25 mouse cellular contexts compared by ENCODE assay signal in the genomic region with DNA sequence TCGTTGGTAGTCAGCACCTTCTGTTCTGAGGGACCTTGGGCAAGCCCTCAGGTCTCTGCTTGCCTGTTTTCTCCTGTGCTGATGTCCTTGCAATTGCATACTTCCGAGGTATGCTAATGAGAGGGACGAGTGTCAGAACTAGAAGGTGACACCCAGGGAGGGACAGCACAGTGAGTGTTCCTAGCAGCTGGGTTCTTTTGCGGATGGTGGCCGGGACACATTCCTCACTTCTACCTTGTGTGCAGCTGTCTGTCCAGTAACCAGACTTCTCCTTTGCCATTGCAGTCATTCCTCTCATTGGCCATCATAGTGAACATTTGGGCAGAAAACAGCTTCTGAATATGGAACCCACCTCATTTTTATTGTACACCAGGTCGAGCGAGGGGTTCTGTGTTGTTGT. TPM values are rescaled to one million over a fixed set of nuclear protein-coding genes. Genes with fewer than 3 reads are reported as not detected.
DNase-seq lines count a peak whose midpoint lies in the region; ATAC-seq lines count a peak whose summit lies in the region.
"Had no signal": no experiment of that assay in that cellular context is flagged by ENCODE, and none has a peak within 500 bp of the region (broad histone marks: within the 10 kb centered on the region; RNA-seq: fewer than 3 reads in every experiment).

No protein-coding gene starts in this region.

- H3K36me3 ChIP-seq in kidney, embryonic 15.5 days = no peaks in the 10 kb centered on the region
- H3K36me3 ChIP-seq in midbrain, embryonic 13.5 days = no peaks in the 10 kb centered on the region
- H3K36me3 ChIP-seq in midbrain, embryonic 11.5 days (ENCODE audit: control insufficient read depth, insufficient read depth, low read length) = no peaks in the 10 kb centered on the region
- H3K36me3 ChIP-seq: embryonic facial prominence, embryonic 15.5 days; forebrain, embryonic 10.5 days; forebrain, embryonic 15.5 days; heart, embryonic 10.5 days; heart, embryonic 15.5 days; hindbrain, embryonic 13.5 days had no signal

- no peaks in the 10 kb centered on the region for H3K9me3 ChIP-seq in kidney, embryonic 15.5 days (replicated peaks)
- H3K9me3 ChIP-seq in midbrain, embryonic 13.5 days = no peaks in the 10 kb centered on the region
- H3K9me3 ChIP-seq in midbrain, embryonic 11.5 days (ENCODE audit: control insufficient read depth, low read length) = no peaks in the 10 kb centered on the region
- H3K9me3 ChIP-seq: embryonic facial prominence, embryonic 15.5 days; forebrain, embryonic 10.5 days; forebrain, embryonic 15.5 days; heart, embryonic 10.5 days; heart, embryonic 15.5 days; hindbrain, embryonic 13.5 days had no signal

- ATAC-seq in kidney, embryonic 15.5 days (replicated peaks; ENCODE audit: low FRiP score) = 0 out of 2 replicates have a peak, but pooled peaks have one; percentile 18
- ATAC-seq in midbrain, embryonic 13.5 days = 0 out of 2 replicates have a peak, but pooled peaks have one; percentile 4
- ATAC-seq in midbrain, embryonic 11.5 days (ENCODE audit: low FRiP score) = no peak
- ATAC-seq: forebrain, embryonic 15.5 days; hindbrain, postnatal 0 days; Patski had no signal

- H3K4me3 ChIP-seq in kidney, embryonic 15.5 days (replicated peaks) = no peak overlapping the region
- H3K4me3 ChIP-seq in midbrain, embryonic 13.5 days (replicated peaks) = no peak overlapping the region
- no peak overlapping the region for H3K4me3 ChIP-seq in midbrain, embryonic 11.5 days (ENCODE audit: low read depth, low read length)
- H3K4me3 ChIP-seq: embryonic facial prominence, embryonic 15.5 days; erythroblast, embryonic 14.5 days; forebrain, embryonic 10.5 days; forebrain, embryonic 15.5 days; heart, embryonic 10.5 days; heart, embryonic 15.5 days; hindbrain, embryonic 13.5 days had no signal

- no peak for DNase-seq in kidney, adult 9 months
- no peak for DNase-seq in midbrain, embryonic 11.5 days (ENCODE audit: low spot score, missing footprints)
- DNase-seq in ZHBTc4 (ENCODE audit: low read depth, low spot score) = peak; percentile 52
- DNase-seq in lung, postnatal 4 days = no peak
- no peak for DNase-seq in c-Kit-positive CD71-positive TER-119-positive erythroid progenitor cells, embryonic 14.5 days (ENCODE audit: low spot score)
- DNase-seq: adrenal gland, adult 2 months; adrenal gland, postnatal 36 days; cerebellum, adult 11 months; cerebellum, adult 8-10 months; cerebellum, postnatal 14 days; embryo, embryonic 11 days; gastrocnemius, postnatal 36 days; heart, adult 18-20 months; heart, postnatal 14 days had no signal

- H3K27ac ChIP-seq in kidney, embryonic 15.5 days = no peak overlapping the region
- no peak overlapping the region for H3K27ac ChIP-seq in midbrain, embryonic 13.5 days
- no peak overlapping the region for H3K27ac ChIP-seq in midbrain, embryonic 11.5 days (ENCODE audit: low read depth, low read length)
- H3K27ac ChIP-seq: embryonic facial prominence, embryonic 15.5 days; forebrain, embryonic 10.5 days; forebrain, embryonic 15.5 days; heart, embryonic 10.5 days; heart, embryonic 15.5 days; hindbrain, embryonic 13.5 days; hindbrain, postnatal 0 days had no signal

- peaks cover 17% of the 10 kb centered on the region; the same call in 1 of the 2 replicates for H3K4me1 ChIP-seq in kidney, embryonic 15.5 days
- no peaks in the 10 kb centered on the region for H3K4me1 ChIP-seq in midbrain, embryonic 13.5 days (replicated peaks)
- no peaks in the 10 kb centered on the region for H3K4me1 ChIP-seq in midbrain, embryonic 11.5 days (ENCODE audit: control insufficient read depth, insufficient read depth, low read length)
- H3K4me1 ChIP-seq: embryonic facial prominence, embryonic 15.5 days; forebrain, embryonic 15.5 days had no signal

- H3K9ac ChIP-seq in kidney, embryonic 15.5 days = no peak overlapping the region
- H3K9ac ChIP-seq in midbrain, embryonic 13.5 days (replicated peaks) = no peak overlapping the region
- H3K9ac ChIP-seq in midbrain, embryonic 11.5 days (ENCODE audit: low read length) = no peak overlapping the region
- H3K9ac ChIP-seq: embryonic facial prominence, embryonic 15.5 days; forebrain, embryonic 15.5 days; heart, embryonic 15.5 days; hindbrain, embryonic 13.5 days had no signal

- H3K27me3 ChIP-seq in kidney, embryonic 15.5 days = no peaks in the 10 kb centered on the region
- H3K27me3 ChIP-seq in midbrain, embryonic 13.5 days = no peaks in the 10 kb centered on the region
- no peaks in the 10 kb centered on the region for H3K27me3 ChIP-seq in midbrain, embryonic 11.5 days (ENCODE audit: control insufficient read depth, insufficient read depth, low read length)
- H3K27me3 ChIP-seq: embryonic facial prominence, embryonic 15.5 days; forebrain, embryonic 15.5 days; heart, embryonic 15.5 days; hindbrain, embryonic 13.5 days; Patski had no signal

- no peak overlapping the region for H3K4me2 ChIP-seq in kidney, embryonic 15.5 days
- H3K4me2 ChIP-seq in midbrain, embryonic 13.5 days (replicated peaks) = no peak overlapping the region
- H3K4me2 ChIP-seq in midbrain, embryonic 11.5 days = no peak overlapping the region
- H3K4me2 ChIP-seq: embryonic facial prominence, embryonic 15.5 days; forebrain, embryonic 15.5 days; heart, embryonic 15.5 days; hindbrain, embryonic 13.5 days had no signal

- 71% methylated on average over 7 of the region's 7 CpGs for WGBS in kidney, embryonic 15.5 days
- WGBS in midbrain, embryonic 13.5 days = 83% methylated on average over 7 of the region's 7 CpGs
- WGBS in midbrain, embryonic 11.5 days = 81% methylated on average over 7 of the region's 7 CpGs

RNA-seq across cellular contexts. Expression of a gene that starts 51.8 kb away (rescaled TPM):
- 32.7 and 41.2 TPM in 2 replicates for polyA plus RNA-seq in kidney, embryonic 15.5 days (2015; fragmentation: Nextera tagmentation; extraction: Ambion mirVana)
- polyA plus RNA-seq in midbrain, embryonic 13.5 days (2015; fragmentation: Nextera tagmentation; extraction: Ambion mirVana) = 18.6 and 21.1 TPM in 2 replicates
- 13.2 and 16.5 TPM in 2 replicates for polyA plus RNA-seq in midbrain, embryonic 11.5 days (2014; fragmentation: Nextera tagmentation; extraction: Ambion mirVana)
